Mouse (Mus musculus) E14TG2a.4 (cell line): Measurements from ENCODE around the gene Rd3l.

Experiments
- CTCF ChIP-seq: conservative IDR thresholded peaks from 2 replicates; pipeline ENCODE4 v1.5.1; 2014; ENCODE audit warnings: low read length
- NANOG ChIP-seq: IDR thresholded peaks from 2 replicates; pipeline ENCODE4 v1.6.1; 2014; ENCODE audit warnings: borderline replicate concordance, low read length, mixed read lengths
- POU5F1 ChIP-seq: IDR thresholded peaks from 2 replicates; pipeline ENCODE4 v1.6.1; 2014; ENCODE audit warnings: low read length, borderline replicate concordance

- no peak for TF ChIP-seq CTCF
- TF ChIP-seq NANOG, result no peak
- TF ChIP-seq POU5F1, result no peak
These were observed 49.6 kb downstream of the Rd3l start for GRCm38 (mm10) chr12:111931411-111932025.
